Mouse (Mus musculus): Measurements from ENCODE around the gene Jun.

Gene Jun

GRCm38 (mm10) chr4:95023350-95023953 is 28.6 kb downstream of the Jun start:
- DNase-seq = no peak

GRCm38 (mm10) chr4:95021649-95022637 is 30.1 kb downstream of the Jun start:
- DNase-seq = no peak

GRCm38 (mm10) chr4:95020201-95020600 is 31.8 kb downstream of the Jun start:
- DNase-seq = no peak

- DNase-seq = no peak
Observed at GRCm38 (mm10) chr4:95018221-95018620, 33.8 kb downstream of the Jun start.

- DNase-seq = no peak
Observed at GRCm38 (mm10) chr4:95012706-95013105, 39.3 kb downstream of the Jun start.

- DNase-seq = no peak
Observed at GRCm38 (mm10) chr4:95012256-95012655, 39.8 kb downstream of the Jun start.

GRCm38 (mm10) chr4:95008175-95009057 is 43.6 kb downstream of the Jun start:
- peak; percentile 53 for DNase-seq

- no peak for DNase-seq
Observed at GRCm38 (mm10) chr4:95007759-95008158, 44.3 kb downstream of the Jun start.

- no peak for DNase-seq
Observed at GRCm38 (mm10) chr4:95005251-95005830, 46.7 kb downstream of the Jun start.

- DNase-seq = no peak
Observed at GRCm38 (mm10) chr4:95001043-95001775, 50.8 kb downstream of the Jun start.

- DNase-seq = no peak
Observed at GRCm38 (mm10) chr4:95000147-95000546, 51.9 kb downstream of the Jun start.

GRCm38 (mm10) chr4:94999249-94999648 is 52.8 kb downstream of the Jun start:
- DNase-seq = no peak

All from liver (tissue).